Mouse (Mus musculus) lung, postnatal 0 days (tissue): ENCODE measurements at regions not wholly inside any gene's neighbourhood (a gene's known extent, or its start where the extent isn't known, plus 50 kb on each side); places are given as distances from the start of the nearest gene placed in this dataset.
"Not testable (repeated sequence)": the region's sequence is repeated elsewhere in the genome, so short reads cannot be mapped to it uniquely, and the experiment has no call there.

Experiments used
- ATAC-seq: fragments of 200-750 bp; cut with Nextera tagmentation; 2 replicates; pipeline ENCODE4 v1.8.0; 2017; ENCODE audit warnings: moderate library complexity
- DNase-seq: peaks from one replicate; pipeline ENCODE4 v3.0.0-alpha.2; 2016; ENCODE audit warnings: low spot score
- H3K27ac ChIP-seq: fragments of 300-500 bp; sonication (generic); 2 replicates; pipeline ENCODE4 v1.5.1; 2014; ENCODE audit warnings: antibody characterized with exemption, mild to moderate bottlenecking, low read length, mixed read lengths
- H3K27me3 ChIP-seq: fragments of 300-500 bp; sonication (generic); replicated peaks from 2 replicates; pipeline ENCODE4 v1.6.1; 2014; ENCODE audit warnings: low read length, mixed read lengths; ENCODE audit not compliant: insufficient read depth
- H3K36me3 ChIP-seq: fragments of 300-500 bp; sonication (generic); 2 replicates; pipeline ENCODE4 v1.6.1; 2014; ENCODE audit warnings: low read length, mixed read lengths; ENCODE audit not compliant: insufficient read depth
- H3K4me1 ChIP-seq: fragments of 300-500 bp; sonication (generic); 2 replicates; pipeline ENCODE4 v1.6.1; 2014; ENCODE audit warnings: antibody characterized with exemption, low read depth, low read length, mixed read lengths; ENCODE audit not compliant: insufficient read depth
- H3K4me2 ChIP-seq: fragments of 300-500 bp; sonication (generic); replicated peaks from 2 replicates; pipeline ENCODE4 v1.6.1; 2014; ENCODE audit warnings: low read depth, mild to moderate bottlenecking, low read length, moderate library complexity, mixed read lengths
- H3K4me3 ChIP-seq: fragments of 300-500 bp; sonication (generic); 2 replicates; pipeline ENCODE4 v1.5.1; 2014; ENCODE audit warnings: low read depth, low read length
- H3K9ac ChIP-seq: fragments of 300-500 bp; sonication (generic); replicated peaks from 2 replicates; pipeline ENCODE4 v1.6.1; 2014; ENCODE audit warnings: low read depth, mild to moderate bottlenecking
- H3K9me3 ChIP-seq: fragments of 300-500 bp; sonication (generic); 2 replicates; pipeline ENCODE4 v1.6.1; 2016; ENCODE audit warnings: low read length, mixed read lengths
- CTCF ChIP-seq: IDR thresholded peaks from 2 replicates; pipeline ENCODE4 v1.5.1; 2016; ENCODE audit warnings: antibody characterized with exemption, mild to moderate bottlenecking
- EP300 ChIP-seq: IDR thresholded peaks from 2 replicates; pipeline ENCODE4 v1.6.1; 2016; ENCODE audit warnings: antibody characterized with exemption, mild to moderate bottlenecking, control low read depth
- WGBS: fragments of 180-500 bp; shearing (Covaris S2); extraction: QIAGEN DNeasy Blood & Tissue Kit; methylation state at CpG from one replicate; pipeline ENCODE4 v1.1.7; 2014; 5-methylcytosine and 5-hydroxymethylcytosine counted together

- DNase-seq (no peak), ATAC-seq (no peak)
- no peak overlapping the region for H3K4me2 ChIP-seq
- no peaks in the 10 kb centered on the region for H3K9me3 ChIP-seq
- WGBS, result 70% methylated on average over 5 of the region's 5 CpGs
- no peak overlapping the region for H3K4me3 ChIP-seq
- no peaks in the 10 kb centered on the region for H3K4me1 ChIP-seq
- no peak overlapping the region for H3K9ac ChIP-seq
- TF ChIP-seq CTCF (no peak), EP300 (no peak)
- no peaks in the 10 kb centered on the region for H3K36me3 ChIP-seq
- no peak overlapping the region for H3K27ac ChIP-seq
- no peaks in the 10 kb centered on the region for H3K27me3 ChIP-seq
Measured at GRCm38 (mm10) chr3:40320319-40320718, 210.8 kb upstream of the Intu start.

GRCm38 (mm10) chr3:40325872-40326803 is 204.9 kb upstream of the Intu start:
- no peaks in the 10 kb centered on the region for H3K4me1 ChIP-seq
- H3K4me3 ChIP-seq, result no peak overlapping the region
- ATAC-seq (no peak), DNase-seq (no peak)
- no peak for TF ChIP-seq CTCF
- no peak for TF ChIP-seq EP300
- H3K27ac ChIP-seq, result no peak overlapping the region
- H3K27me3 ChIP-seq, result no peaks in the 10 kb centered on the region
- no peaks in the 10 kb centered on the region for H3K9me3 ChIP-seq
- 76% methylated on average over 22 of the region's 22 CpGs for WGBS
- no peaks in the 10 kb centered on the region for H3K36me3 ChIP-seq
- H3K9ac ChIP-seq, result no peak overlapping the region
- no peak overlapping the region for H3K4me2 ChIP-seq

GRCm38 (mm10) chr3:40339492-40340030 is 191.5 kb upstream of the Intu start:
- DNase-seq (no peak), ATAC-seq (no peak)
- H3K4me1 ChIP-seq, result no peaks in the 10 kb centered on the region
- H3K9me3 ChIP-seq, result no peaks in the 10 kb centered on the region
- H3K4me2 ChIP-seq, result no peak overlapping the region
- no peak overlapping the region for H3K27ac ChIP-seq
- 82% methylated on average over 5 of the region's 5 CpGs for WGBS
- TF ChIP-seq EP300, result no peak
- no peak for TF ChIP-seq CTCF
- no peaks in the 10 kb centered on the region for H3K27me3 ChIP-seq
- H3K9ac ChIP-seq, result no peak overlapping the region
- H3K4me3 ChIP-seq, result no peak overlapping the region
- no peaks in the 10 kb centered on the region for H3K36me3 ChIP-seq

GRCm38 (mm10) chr3:40355103-40355502 is 176.0 kb upstream of the Intu start:
- DNase-seq (no peak), ATAC-seq (no peak)
- no peaks in the 10 kb centered on the region for H3K27me3 ChIP-seq
- H3K27ac ChIP-seq, result no peak overlapping the region
- no peaks in the 10 kb centered on the region for H3K9me3 ChIP-seq
- no peak overlapping the region for H3K9ac ChIP-seq
- TF ChIP-seq CTCF (no peak), EP300 (no peak)
- WGBS, result 65% methylated on average over 4 of the region's 4 CpGs
- no peaks in the 10 kb centered on the region for H3K36me3 ChIP-seq
- no peak overlapping the region for H3K4me2 ChIP-seq
- no peak overlapping the region for H3K4me3 ChIP-seq
- no peaks in the 10 kb centered on the region for H3K4me1 ChIP-seq

GRCm38 (mm10) chr3:40368421-40368820 is 162.7 kb upstream of the Intu start:
- ATAC-seq, result no peak
- Histone ChIP-seq H3K9me3 (no peaks in the 10 kb centered on the region), H3K36me3 (no peaks in the 10 kb centered on the region), H3K27ac (no peak overlapping the region), H3K4me2 (no peak overlapping the region), H3K4me3 (no peak overlapping the region), H3K4me1 (no peaks in the 10 kb centered on the region), H3K9ac (no peak overlapping the region), H3K27me3 (no peaks in the 10 kb centered on the region)
- WGBS, result 64% methylated on average over 4 of the region's 4 CpGs
- no peak for DNase-seq
- TF ChIP-seq CTCF (no peak), EP300 (no peak)

GRCm38 (mm10) chr3:40371411-40371810 is 159.7 kb upstream of the Intu start:
- H3K9me3 ChIP-seq, result no peaks in the 10 kb centered on the region
- H3K9ac ChIP-seq, result no peak overlapping the region
- no peaks in the 10 kb centered on the region for H3K27me3 ChIP-seq
- ATAC-seq (no peak), DNase-seq (no peak)
- H3K4me3 ChIP-seq, result no peak overlapping the region
- TF ChIP-seq CTCF (no peak), EP300 (no peak)
- H3K27ac ChIP-seq, result no peak overlapping the region
- H3K4me2 ChIP-seq, result no peak overlapping the region
- 57% methylated on average over 7 of the region's 7 CpGs for WGBS
- H3K4me1 ChIP-seq, result no peaks in the 10 kb centered on the region
- H3K36me3 ChIP-seq, result no peaks in the 10 kb centered on the region

GRCm38 (mm10) chr3:40376220-40376619 is 154.9 kb upstream of the Intu start:
- not testable (repeated sequence) for H3K36me3 ChIP-seq, H3K4me1 ChIP-seq, H3K27me3 ChIP-seq, H3K27ac ChIP-seq, DNase-seq, H3K9me3 ChIP-seq, H3K4me2 ChIP-seq, H3K9ac ChIP-seq, ATAC-seq, H3K4me3 ChIP-seq
